Mouse (Mus musculus) left cerebral cortex, postnatal 36 days (tissue): ENCODE results near the gene Ankfn1. TPM values are rescaled to one million over a fixed set of nuclear protein-coding genes. Genes with fewer than 3 reads are reported as not detected.
A peak's percentile ranks its signal among the peaks of the same experiment; 100 is the strongest.

ENCODE experiments used
- DNase-seq, 2 experiments: peaks; one replicate each; pipeline ENCODE4 v3.0.0; 2021 to 2022; ENCODE audit warnings: low spot score in 2 of 2, mixed read lengths in 1 of 2
- intact Hi-C: fragments of 180-260 bp; cut with DNase I; formaldehyde crosslinking; loops from one replicate; pipeline ENCODE4 v1.15.1; 2025
- total RNA-seq, 2 experiments: library from RNA; stranded (reverse); gene quantifications; 2 replicates each; pipeline ENCODE4 v1.2.3; 2021

The Ankfn1 gene
- total RNA-seq, 2 experiments from 2014 or later, result 7.4 to 11.8 TPM

DNA sequence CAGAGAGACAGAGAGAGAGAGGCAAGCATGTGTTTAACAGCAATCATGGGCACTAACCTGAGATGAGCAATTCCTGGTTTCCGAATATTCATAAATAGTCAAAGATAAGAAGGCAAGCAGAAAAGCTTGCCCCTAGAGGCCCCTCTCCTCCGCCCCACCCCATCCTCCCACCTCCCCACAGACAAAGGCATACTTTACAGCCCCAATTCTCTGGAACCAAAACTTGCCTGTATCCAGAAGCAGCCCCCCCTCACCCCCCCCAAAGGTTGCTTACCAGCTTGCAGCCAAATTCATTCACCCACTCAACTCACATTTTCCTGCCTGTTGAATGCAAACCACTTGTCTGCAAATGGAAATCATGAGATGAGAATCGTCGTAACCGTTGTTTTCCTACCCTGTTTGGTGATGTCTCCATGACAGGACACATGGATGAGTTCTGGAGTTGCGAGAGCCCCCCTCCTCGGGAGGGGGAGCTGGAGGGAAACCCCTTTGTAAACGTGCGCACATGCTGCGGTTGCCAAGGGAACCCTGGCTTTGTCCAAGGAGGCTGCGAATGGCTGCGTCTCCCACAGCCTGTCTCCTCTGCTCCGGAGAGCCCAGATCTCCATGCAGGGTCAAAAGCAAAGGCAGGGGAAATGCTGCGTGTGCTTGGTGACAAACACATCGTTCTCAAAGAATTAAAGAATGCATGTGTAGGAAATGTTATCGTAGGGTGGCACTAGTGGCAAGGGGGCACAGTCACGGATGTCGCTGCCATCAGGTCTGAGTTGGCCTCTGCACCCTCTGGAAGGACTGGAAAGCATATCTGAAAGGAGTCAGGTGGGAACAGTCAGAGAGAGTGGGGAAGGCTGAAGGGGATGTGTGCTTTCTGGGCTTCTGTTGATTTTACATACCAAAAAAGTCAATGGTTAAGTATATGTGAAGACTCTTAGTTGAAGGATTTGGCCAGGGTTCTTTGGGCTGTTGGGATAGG, 80.7 kb downstream of the Ankfn1 start:
- intact Hi-C loops, result no loop called here
- DNase-seq, result peak in 1 of 2 experiments; percentile 6

DNA sequence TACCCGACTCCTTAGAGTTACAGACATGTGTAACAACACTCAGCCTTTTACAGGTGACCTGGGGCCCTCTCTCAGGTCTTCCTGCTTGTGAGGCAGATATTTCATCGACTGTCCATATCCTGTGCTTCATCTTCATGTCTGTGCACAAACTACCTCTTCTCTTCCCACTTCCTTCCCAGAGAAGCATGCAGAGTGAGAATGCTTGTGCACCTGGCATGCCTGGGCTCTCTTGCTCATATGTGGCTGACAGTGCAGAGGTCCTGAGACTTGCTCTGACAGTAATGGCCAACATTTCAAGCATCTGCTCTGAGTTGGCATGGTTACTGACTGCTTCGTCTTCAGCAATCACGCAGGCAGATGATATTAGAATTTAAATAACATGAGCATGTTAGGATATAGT, 83.8 kb downstream of the Ankfn1 start:
- DNase-seq, result no peak
- intact Hi-C loops, result no loop called here

DNA sequence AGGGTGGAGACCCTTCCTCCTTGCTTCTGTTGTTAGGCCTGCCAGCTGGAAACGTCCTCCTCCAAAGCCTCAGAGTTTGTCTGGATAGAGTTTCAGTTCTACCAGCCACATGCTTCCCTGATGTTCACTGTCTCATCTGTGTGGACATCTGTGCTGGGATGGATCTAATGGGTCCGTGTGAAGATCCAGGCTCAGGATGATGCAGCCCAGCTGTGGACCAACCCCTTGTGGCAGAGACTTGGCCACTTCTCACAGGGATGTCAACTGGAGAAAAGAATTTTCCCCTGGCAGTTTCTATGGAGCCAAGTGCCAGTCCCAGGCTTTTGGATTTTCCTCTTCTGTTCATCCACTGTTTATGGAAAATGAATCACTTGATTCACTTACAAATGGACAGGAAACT, 100.5 kb downstream of the Ankfn1 start:
- intact Hi-C loops, result no loop called here
- no peak for DNase-seq

DNA sequence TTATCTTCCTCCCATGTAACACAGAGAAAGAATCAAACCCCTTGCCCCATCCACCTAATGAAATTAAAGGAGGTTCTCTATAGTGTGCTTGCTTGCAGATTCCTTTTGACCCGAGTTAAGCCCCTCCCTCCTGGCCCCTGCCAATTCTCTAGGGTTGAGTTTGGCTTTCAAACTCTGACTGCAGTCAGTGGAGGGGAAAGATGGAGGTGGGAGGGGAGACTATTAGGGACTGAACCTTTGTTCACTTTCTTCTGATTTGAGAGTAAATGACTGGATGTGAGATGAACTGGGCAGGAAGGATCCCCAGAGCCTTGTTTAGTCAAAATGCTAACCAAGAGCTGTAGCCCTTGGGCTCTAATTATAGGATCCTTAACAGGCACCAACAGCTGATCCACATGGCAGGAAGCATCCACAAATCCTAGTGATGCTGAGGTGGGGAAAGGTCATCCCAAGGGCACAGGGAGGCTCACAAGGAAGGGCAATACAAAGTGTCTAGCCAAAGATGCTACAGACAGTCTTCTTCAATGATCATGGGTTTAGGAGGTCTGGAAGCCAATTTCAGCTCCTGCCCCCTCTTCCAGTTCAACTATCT, 103.4 kb downstream of the Ankfn1 start:
- DNase-seq, result no peak
- intact Hi-C loops, result no loop called here

DNA sequence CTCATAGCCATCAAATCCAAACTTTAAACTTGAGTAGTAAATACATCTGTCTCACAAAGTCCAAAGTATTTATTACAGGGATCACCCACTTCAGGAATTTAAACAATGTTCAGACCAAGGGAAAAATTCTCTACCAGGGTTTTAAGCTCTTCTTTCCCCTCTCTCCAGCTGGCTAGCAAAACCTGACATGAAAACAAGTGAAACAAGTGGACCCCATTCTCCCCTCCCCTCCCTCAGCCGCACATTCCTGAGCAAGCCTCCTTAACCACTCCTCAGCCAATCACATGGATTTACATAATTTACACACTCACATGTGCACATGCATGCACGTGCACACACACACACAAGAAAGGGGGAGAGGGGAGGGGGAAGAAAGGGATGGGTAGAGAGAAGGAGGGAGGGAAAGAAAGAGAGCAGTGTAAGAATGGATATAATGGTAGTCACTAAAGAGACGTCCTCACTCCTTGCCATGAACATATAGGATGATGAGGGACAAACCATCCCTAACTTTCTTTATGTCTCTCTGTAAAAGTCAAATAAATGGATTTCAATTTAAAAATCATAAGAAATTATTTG, 104.9 kb downstream of the Ankfn1 start:
- intact Hi-C loops, result no loop called here
- no peak for DNase-seq

DNA sequence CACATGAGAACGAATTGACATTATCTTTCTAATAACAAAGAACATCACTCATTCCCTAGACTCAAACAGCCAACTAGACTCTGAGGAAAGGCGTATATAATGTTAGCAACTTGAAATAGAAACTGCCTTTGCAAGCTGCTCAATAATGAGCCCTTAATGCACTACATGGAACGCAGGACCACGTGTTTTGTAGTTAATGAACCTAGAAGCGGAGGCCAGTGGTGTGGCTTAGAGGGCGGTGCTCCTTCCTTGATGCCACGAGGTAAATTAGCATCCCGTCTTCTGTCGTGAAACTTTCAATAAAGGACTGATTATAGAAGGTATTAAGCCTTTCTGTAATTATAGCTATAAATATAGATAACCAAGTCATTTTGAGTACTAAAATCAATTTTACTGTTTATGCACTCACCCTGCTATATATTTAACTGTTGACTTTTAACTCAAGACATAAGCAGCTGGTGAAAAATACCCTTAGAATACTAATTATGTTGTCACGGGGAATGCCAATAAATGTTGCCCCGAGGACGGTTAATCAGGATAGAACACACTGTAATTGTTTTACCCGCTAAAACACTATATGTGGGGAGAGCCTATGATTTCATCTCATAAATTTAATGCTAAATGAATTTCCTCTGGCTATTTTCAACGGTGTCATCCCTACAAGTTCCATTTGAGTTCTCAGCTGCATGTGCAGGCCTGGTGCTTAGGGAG, 112.1 kb downstream of the Ankfn1 start:
- intact Hi-C loops, result no loop called here
- no peak for DNase-seq

DNA sequence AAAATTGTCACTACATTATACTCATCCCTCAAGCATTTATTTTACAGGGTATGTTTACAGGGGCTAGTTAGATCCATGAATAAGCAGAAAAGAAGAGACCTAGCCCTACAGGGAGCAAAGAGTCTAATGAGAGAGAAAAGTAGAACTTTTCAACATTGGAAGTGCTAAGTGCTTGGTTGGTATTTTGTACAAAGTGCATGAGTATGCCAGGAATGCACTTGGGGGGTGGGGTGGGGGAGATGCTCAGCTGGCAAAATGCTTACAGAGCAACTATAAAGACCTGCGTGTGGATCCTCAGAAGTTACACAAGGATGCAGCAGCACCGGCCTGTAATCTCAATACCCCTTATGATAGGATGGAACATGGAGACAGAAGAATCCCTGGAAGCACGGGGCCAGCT, 118.4 kb downstream of the Ankfn1 start:
- intact Hi-C loops, result no loop called here

DNA sequence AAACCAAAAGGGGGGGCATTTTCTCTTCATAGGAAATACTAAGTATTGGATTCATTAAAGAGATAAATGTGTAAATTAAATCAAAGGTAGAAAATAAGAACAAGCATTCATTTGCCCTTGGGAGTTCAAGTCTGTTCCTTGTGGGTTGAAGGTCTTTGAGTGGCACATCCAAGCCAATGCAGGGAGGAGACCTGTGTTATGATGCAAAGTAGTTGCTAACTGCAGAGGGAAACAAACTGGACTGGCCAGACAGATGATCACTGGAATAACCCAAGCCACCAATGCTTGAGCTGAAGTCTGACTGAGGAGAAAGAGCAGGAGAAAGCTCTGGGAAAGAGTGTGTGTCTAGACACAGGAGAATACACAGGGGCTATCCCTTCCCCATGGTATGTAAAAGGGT, 120.9 kb downstream of the Ankfn1 start:
- DNase-seq, result no peak
- intact Hi-C loops, result no loop called here

More for the DNA sequence above, 118.4 kb downstream of the Ankfn1 start:
- DNase-seq, result no peak

DNA sequence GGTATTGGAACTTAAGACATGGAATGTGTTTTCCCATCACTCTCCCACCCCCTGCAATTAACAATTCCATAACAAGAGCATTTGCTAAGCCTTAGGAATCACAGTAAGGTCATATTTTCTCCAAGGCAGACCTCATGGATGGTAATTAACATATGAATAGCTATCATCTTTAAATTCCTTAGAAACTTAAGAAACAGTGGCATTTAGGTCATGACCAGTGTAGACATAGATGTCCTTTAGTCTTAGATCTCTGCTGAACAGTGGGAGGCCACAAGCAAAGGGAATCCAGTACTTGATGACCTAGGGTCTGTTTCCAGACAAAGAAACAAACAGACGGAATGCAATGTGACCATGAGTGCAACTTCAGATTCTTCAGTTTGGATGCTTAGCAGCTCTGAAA, 141.7 kb downstream of the Ankfn1 start:
- intact Hi-C loops, result no loop called here
- no peak for DNase-seq

DNA sequence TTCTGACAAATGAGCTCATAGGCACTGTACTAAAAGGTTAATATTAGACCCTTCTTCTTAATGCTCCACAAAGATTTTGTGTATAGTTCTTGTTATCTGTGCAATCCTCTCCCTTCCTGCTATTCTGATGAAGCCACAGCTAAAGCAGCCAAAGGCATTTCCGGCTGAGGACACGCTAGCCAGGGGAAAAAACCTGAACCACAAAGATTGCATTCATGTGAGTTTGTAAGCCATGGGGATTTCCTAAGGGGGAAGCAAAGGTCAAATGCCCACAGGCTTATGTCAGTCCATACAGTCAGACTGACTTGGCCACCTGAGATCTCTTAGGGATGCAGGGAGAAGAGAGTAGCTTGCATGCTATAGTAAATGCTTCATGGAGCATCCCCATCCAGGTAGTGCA, 146.1 kb downstream of the Ankfn1 start:
- no peak for DNase-seq

DNA sequence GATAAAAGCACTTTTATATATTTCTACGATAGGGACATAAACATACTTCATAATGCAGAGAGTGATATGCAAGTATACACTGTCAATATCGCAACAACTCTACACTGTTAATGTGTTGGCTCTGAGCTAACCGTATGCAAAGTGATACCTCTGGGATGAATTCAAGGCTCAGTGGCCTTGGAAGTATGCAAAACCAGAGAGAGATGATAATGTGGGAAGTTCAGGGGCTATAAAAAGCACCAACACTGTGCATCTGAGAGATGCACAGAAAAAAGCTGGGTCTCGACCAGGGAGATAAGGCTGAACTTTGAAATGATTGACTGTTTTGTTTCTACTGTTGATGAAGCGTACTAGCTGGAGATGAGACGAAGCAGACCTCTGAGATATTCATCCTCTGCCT, 148.9 kb downstream of the Ankfn1 start:
- intact Hi-C loops, result no loop called here

More for the DNA sequence above, 146.1 kb downstream of the Ankfn1 start:
- intact Hi-C loops, result no loop called here

DNA sequence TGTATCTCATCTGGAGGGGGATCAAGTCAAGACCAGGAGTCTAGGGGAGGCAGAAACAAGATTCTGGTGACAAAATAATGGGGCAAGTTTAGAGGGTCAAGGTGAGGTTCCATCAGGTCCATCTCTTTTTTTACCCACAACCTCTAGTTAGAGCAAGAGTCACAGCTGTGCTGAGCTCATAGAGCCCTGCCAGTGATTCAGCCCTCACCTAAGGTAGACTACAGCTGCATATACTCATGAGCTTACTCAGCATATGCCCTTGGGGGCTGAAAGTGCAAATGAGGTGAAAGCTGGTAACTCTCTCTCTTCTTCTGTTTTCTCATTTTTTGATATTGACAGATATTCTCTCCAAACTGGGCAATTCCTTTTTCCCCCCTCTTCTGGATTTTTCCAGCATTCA, 150.2 kb downstream of the Ankfn1 start:
- no peak for DNase-seq
- intact Hi-C loops, result no loop called here

More for the DNA sequence above, 148.9 kb downstream of the Ankfn1 start:
- no peak for DNase-seq

DNA sequence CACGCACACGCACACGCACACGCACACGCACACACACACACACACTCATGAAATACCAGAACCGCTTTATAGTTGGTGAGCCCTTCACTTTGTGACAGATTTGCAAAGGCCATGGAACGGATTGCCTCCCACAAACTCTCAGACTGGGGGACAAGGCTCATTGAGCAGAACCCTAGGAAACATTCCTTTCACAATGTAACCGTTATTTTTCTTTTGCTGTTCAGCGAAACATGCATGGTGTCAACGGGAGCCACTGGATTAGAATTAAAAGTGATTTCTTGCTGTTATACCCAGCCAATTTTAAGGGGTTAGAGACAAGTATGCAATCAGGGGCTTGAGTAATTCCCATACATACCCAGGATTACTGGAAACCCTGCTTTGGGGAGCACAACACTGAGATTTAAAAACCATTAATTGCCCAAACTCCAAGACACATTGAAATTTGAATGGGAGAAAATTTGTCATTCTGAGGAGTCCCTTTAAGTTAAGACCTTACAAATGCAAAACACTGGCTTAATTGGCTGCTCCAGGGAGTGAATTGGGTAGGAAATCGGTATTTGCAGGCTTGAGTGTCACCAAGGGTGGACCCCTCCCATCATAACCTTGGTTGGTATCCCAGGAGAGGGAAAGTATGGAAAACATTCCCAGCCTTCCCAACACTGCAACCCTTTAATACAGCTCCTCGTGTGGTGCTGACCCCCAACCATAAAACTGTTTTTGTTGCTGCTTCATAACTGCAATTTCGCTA, 153.6 kb downstream of the Ankfn1 start:
- intact Hi-C loops, result no loop called here

DNA sequence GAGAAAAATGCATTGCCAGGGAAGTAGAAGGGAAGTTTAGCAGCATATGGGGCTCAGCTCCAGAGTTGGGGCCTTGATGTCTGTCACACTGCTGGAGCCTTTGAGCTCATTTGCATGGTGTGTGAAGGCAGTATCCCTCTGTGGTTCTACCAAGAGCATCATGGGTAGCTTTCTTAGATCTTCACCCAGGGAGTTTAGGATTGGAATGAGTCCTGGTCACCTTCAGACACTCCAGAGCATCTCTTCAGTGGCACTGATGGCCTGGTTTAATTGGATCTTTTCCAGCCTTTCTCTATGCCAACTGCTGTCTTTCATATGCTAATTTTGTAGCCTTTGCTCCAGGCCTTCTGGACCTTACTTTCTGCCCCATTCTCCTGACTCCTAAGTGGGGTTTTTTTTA, 157.5 kb downstream of the Ankfn1 start:
- DNase-seq, result no peak
- intact Hi-C loops, result no loop called here

More for the DNA sequence above, 153.6 kb downstream of the Ankfn1 start:
- no peak for DNase-seq

DNA sequence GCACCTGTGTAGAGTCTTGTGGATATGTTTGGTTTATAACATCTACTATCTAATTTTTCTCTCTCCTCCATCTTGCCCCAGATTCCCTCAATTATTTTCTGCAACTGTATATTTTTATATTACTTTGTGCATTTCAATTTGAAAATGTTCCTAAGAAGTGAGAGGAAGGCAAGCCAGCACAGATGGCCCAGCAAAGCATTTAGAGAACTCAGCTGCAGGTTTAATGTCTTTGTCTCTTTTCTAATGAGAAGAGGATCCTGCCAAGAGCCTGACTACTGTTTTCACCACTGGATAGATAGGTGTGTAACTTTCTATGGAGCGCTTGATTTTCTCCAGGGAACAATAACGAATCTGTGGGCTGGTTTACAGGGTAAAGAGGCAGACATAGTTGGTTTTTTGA, 161.6 kb downstream of the Ankfn1 start:
- intact Hi-C loops, result no loop called here
- peak; percentile 25 to 40 for DNase-seq

DNA sequence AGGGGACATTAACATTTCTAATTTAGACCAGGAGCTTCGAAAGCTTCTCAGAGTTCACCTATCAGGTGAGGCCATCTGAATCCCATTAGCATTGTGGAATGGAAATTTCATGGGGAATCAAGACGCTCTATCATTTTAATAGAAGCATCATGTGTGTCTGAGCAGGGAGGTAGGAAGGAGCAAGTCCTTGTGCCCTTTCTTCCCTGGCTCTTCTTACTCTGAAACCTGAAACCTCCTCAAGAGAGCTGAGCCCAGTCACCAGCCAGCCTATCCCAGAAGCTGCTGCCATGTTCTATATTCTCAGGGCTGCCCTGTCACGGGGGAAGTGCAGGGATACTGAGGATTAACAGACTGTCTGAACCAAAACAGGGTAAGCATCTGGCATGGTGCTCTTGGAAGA, 165.9 kb downstream of the Ankfn1 start:
- intact Hi-C loops, result no loop called here
- no peak for DNase-seq

DNA sequence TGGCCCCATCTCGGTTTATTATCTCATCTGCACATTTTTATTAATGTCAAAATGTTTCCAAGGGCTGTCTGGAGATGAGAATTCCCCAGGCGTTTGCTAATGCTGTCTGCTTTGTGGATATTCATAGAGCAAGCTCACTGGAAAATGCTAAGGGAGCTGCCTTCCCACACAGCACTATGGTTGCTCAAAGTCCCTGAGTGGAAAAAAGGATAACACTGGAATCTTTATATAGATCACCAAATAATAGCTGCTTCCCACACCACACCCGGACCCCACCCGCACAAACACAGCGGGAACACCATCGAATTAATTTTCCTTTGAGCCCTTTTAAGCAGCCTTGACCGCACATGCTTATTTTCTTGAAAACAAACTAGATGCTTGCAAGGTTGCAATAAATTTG, 169.4 kb downstream of the Ankfn1 start:
- DNase-seq, result peak; percentile 16 to 18
- intact Hi-C loops, result no loop called here

DNA sequence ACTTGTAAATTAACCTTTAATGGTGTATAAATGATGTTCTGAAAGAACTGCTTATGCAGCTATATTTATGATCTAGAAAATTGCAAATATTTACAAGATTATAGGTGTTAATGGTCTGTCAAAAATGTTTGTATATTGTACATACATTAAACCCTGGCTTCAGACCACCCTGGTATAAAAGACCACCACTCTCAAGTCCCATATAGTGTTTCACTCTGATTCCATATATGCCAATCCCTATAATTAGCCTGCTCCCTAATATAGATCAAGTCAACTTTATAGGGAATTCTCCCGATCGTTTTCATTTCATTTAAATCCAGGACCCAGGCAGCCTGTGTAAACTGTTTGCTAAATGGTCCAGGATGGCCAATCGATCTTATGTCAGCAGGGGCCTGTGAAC, 170.2 kb downstream of the Ankfn1 start:
- DNase-seq, result no peak
- intact Hi-C loops, result no loop called here

DNA sequence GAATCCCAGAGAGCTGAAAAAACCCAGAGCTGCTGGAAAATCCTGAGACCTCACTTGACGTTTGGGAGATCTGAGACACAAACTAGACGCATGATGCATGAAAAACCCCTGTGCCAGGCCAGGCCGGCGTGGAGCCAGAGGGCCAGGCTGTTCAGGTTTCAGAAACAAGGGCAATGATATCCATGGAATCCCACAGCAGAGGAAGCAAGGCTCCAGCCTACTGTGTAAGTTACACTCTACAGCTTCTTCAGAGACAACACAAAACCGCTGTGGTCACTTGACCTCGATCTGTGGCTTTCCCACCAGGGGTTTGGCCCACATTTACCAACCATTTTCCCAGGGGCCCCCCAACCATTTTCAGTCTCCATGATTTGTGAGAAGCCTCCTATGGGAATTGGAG, 171.1 kb downstream of the Ankfn1 start:
- DNase-seq, result no peak
- intact Hi-C loops, result no loop called here
